Mouse (Mus musculus) brain, embryonic 14.5 days (tissue): Measurements from ENCODE around the gene Gstp2.

Experiments
- CTCF ChIP-seq: fragments of 200-500 bp; IDR thresholded peaks from 2 replicates; pipeline ENCODE4 v1.5.1; 2012; ENCODE audit warnings: inconsistent platforms, mild to moderate bottlenecking, moderate library complexity, borderline replicate concordance; ENCODE audit not compliant: insufficient read depth, insufficient read length; ENCODE audit errors: extremely low read depth
- POLR2A ChIP-seq: fragments of 200-500 bp; IDR thresholded peaks from 2 replicates; pipeline ENCODE4 v1.6.1; 2012; ENCODE audit warnings: mild to moderate bottlenecking, inconsistent platforms, borderline replicate concordance; ENCODE audit not compliant: poor library complexity, insufficient read depth, insufficient read length, severe bottlenecking; ENCODE audit errors: extremely low read depth

DNA sequence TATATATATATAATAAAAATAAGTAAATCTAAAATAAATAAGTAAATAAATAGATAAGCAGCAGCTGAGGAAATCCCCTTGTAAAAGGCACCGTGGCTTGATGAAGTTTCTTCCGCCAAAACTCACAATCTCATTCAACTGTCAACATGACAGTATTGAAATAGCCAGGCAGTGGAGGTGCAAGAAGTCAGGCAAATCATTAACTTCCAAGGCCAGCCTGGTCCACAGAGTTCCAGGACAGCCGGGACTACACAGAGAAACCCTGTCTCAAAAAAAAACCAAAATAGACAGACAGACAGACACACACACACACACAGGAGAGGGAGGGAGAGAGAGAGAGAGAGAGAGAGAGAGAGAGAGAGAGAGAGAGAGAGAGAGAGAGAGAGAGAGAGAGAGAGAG lies 12.5 kb downstream of the Gstp2 start:
- TF ChIP-seq CTCF (no peak), POLR2A (no peak)
